Mouse (Mus musculus): ENCODE measurements around the gene Kin. TPM values are rescaled to one million over a fixed set of nuclear protein-coding genes. Genes with fewer than 3 reads are reported as not detected.

The Kin gene
- polyA plus RNA-seq, 1 experiment from 2014 or later, result 13.8 TPM

DNA sequence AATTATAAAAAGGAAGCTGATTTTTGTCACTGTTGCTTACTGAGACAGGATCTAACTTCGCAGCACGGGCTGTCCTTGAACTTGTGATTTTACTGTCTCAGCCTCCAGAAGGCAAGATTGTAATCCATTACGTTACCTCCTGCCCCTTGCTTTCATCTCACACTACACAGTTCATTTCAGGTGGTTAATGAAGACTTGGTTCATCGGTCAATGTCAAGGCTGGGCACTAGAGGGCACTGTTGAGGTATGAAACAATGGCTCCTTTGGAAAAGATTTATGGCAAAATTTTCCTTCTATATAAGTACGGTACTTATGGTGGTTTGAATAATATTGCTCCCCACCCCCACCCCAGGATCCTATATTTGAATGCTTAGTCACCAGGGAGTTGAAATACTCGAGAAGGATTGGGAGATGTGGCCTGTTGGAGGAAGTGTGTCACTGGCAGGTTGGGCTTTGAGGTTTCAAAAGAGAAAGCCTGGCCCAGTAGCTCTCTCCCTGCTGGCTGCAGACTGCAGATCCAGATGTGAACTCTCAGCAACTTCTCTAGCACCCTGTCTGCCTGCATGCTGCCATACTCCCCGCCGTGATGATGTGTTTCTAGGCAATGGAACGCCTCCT, 18.3 kb downstream of the Kin start:
- WGBS (ENCODE audit: insufficient replicate concordance), result 30% methylated on average over 9 of the region's 9 CpGs
- no peak overlapping the region for H3K4me3 ChIP-seq (ENCODE audit: low read depth, low read length)
- no peaks in the 10 kb centered on the region for H3K36me3 ChIP-seq (ENCODE audit: control insufficient read depth, insufficient read depth)

DNA sequence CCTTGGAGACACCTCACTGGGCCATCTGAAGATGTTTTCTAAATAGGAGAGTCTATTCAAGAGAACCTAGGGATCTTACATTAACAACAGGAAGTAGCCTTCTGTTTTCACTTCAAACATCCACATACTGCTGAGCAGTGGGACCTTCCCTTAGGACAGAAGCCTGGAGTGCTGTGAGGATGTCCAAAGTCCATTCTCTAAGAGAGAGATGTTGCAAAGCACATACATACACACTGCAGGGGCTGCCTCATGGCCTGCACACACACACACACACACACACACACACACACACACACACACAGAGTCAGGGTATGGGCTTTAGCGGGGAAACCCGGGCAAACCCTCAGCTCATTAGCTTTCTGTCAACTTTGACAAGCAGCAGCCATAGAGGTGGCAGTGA, 20.1 kb downstream of the Kin start:
- WGBS (ENCODE audit: insufficient replicate concordance), result 38% methylated on average over 2 of the region's 2 CpGs
- no peak overlapping the region for H3K9ac ChIP-seq (ENCODE audit: low read depth, low read length)
- H3K27me3 ChIP-seq (ENCODE audit: control insufficient read depth, insufficient read depth, low read depth, low read length), result no peaks in the 10 kb centered on the region
- H3K36me3 ChIP-seq (ENCODE audit: control insufficient read depth, insufficient read depth), result no peaks in the 10 kb centered on the region
- H3K27ac ChIP-seq (ENCODE audit: low read length), result no peak overlapping the region
- no peak overlapping the region for H3K4me3 ChIP-seq (ENCODE audit: low read depth, low read length)
- H3K4me1 ChIP-seq (ENCODE audit: control insufficient read depth, low read depth, low read length), result peaks cover 3% of the 10 kb centered on the region
- H3K4me2 ChIP-seq (ENCODE audit: low read depth, low read length), result no peak overlapping the region
- ATAC-seq (ENCODE audit: low read depth), result peak; percentile 37
- H3K9me3 ChIP-seq (replicated peaks; ENCODE audit: control insufficient read depth, low read length), result no peaks in the 10 kb centered on the region

More for the DNA sequence above, 18.3 kb downstream of the Kin start:
- Histone ChIP-seq H3K9ac (ENCODE audit: low read depth, low read length) (no peak overlapping the region), H3K4me2 (ENCODE audit: low read depth, low read length) (no peak overlapping the region), H3K27ac (ENCODE audit: low read length) (no peak overlapping the region), H3K27me3 (ENCODE audit: control insufficient read depth, insufficient read depth, low read depth, low read length) (no peaks in the 10 kb centered on the region), H3K9me3 (replicated peaks; ENCODE audit: control insufficient read depth, low read length) (no peaks in the 10 kb centered on the region), H3K4me1 (ENCODE audit: control insufficient read depth, low read depth, low read length) (peaks cover 3% of the 10 kb centered on the region)
- no peak for ATAC-seq (ENCODE audit: low read depth)

DNA sequence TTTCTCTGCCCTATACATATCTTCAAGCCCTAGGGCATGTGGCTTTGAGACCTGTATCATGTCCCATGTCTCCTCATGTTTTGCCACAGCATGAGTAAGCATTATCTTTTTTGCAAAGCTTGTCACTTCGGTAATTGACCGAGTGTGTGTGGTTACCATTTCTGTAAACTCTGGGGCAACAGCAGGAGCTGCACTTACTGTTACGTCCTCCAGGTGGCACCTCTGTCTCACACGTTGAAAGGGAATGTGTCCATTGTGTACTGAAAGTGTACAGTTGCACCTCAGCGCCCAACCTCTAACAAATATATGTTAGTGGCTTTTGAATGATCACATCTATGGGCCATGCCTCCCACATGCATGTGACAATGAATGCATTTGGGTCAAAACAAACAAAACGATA, 20.8 kb downstream of the Kin start:
- ATAC-seq (ENCODE audit: low read depth), result peak; percentile 12; the same call in 1 of the 2 replicates
- 17% methylated on average over 6 of the region's 6 CpGs for WGBS (ENCODE audit: insufficient replicate concordance)
- Histone ChIP-seq H3K9me3 (replicated peaks; ENCODE audit: control insufficient read depth, low read length) (no peaks in the 10 kb centered on the region), H3K9ac (ENCODE audit: low read depth, low read length) (no peak overlapping the region), H3K4me3 (ENCODE audit: low read depth, low read length) (no peak overlapping the region), H3K4me1 (ENCODE audit: control insufficient read depth, low read depth, low read length) (peaks cover 3% of the 10 kb centered on the region), H3K27me3 (ENCODE audit: control insufficient read depth, insufficient read depth, low read depth, low read length) (no peaks in the 10 kb centered on the region), H3K36me3 (ENCODE audit: control insufficient read depth, insufficient read depth) (no peaks in the 10 kb centered on the region), H3K27ac (ENCODE audit: low read length) (no peak overlapping the region), H3K4me2 (ENCODE audit: low read depth, low read length) (no peak overlapping the region)

DNA sequence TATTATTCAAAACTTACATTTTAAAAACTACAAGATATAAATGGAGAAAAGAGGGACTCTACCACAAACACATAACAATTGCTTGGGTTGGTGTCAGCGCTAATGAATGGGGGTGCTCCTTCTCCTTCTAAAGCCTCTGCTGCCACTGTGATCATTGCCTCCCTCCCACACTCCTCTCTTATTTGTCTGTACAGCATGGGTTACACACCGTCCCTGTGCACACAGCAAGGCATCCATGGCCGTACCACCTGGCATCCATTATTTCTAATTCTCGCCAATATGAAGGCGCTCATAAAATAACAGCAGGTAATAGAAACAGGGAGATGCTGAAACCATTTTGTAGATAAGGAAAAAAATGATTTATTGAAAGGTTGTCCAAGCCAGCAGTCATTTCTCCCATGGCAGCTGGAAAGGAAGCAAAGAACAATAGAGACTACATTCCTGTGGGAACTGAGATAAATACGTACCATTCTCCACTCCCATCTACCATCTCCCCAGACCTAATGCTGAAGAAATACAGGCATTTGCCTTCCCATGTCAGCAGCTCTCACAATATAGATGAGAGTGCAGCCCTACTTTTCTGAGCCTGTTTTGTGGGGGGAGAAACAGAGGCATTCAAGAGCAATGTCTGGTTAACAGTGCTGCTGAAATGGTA, 28.3 kb downstream of the Kin start:
- no peaks in the 10 kb centered on the region for H3K4me1 ChIP-seq (ENCODE audit: control insufficient read depth, low read depth, low read length)
- no peak overlapping the region for H3K27ac ChIP-seq (ENCODE audit: low read length)
- no peaks in the 10 kb centered on the region for H3K36me3 ChIP-seq (ENCODE audit: control insufficient read depth, insufficient read depth)
- H3K9me3 ChIP-seq (replicated peaks; ENCODE audit: control insufficient read depth, low read length), result no peaks in the 10 kb centered on the region
- 61% methylated on average over 6 of the region's 6 CpGs for WGBS (ENCODE audit: insufficient replicate concordance)
- no peak overlapping the region for H3K9ac ChIP-seq (ENCODE audit: low read depth, low read length)
- H3K4me2 ChIP-seq (ENCODE audit: low read depth, low read length), result no peak overlapping the region
- no peak overlapping the region for H3K4me3 ChIP-seq (ENCODE audit: low read depth, low read length)
- no peaks in the 10 kb centered on the region for H3K27me3 ChIP-seq (ENCODE audit: control insufficient read depth, insufficient read depth, low read depth, low read length)
- ATAC-seq (ENCODE audit: low read depth), result no peak

DNA sequence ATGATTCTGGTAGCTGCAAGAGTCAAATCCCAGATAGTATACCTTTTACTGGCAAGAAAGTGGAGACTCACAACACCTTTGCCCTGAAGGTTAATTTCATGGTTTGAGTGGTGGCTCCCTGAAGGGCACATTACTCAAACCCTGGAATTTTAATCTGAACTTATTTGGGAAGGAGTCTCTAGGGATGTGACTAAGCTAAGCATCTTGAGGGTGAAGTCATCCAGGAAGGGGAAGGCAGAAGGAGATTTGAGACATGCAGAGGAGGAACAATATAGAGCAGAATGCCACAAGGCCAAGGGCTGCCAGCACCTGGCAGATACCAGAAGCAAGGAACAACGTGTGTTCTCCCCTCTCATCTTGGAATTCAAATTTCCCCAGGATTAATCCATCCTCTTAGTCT, 38.4 kb downstream of the Kin start:
- Histone ChIP-seq H3K9me3 (replicated peaks; ENCODE audit: control insufficient read depth, low read length) (no peaks in the 10 kb centered on the region), H3K4me3 (ENCODE audit: low read depth, low read length) (no peak overlapping the region), H3K4me2 (ENCODE audit: low read depth, low read length) (no peak overlapping the region), H3K4me1 (ENCODE audit: control insufficient read depth, low read depth, low read length) (no peaks in the 10 kb centered on the region), H3K27ac (ENCODE audit: low read length) (no peak overlapping the region), H3K9ac (ENCODE audit: low read depth, low read length) (no peak overlapping the region), H3K27me3 (ENCODE audit: control insufficient read depth, insufficient read depth, low read depth, low read length) (no peaks in the 10 kb centered on the region), H3K36me3 (ENCODE audit: control insufficient read depth, insufficient read depth) (no peaks in the 10 kb centered on the region)
- no peak for ATAC-seq (ENCODE audit: low read depth)
- WGBS (ENCODE audit: insufficient replicate concordance), result 24% methylated on average over 1 of the region's 1 CpGs

DNA sequence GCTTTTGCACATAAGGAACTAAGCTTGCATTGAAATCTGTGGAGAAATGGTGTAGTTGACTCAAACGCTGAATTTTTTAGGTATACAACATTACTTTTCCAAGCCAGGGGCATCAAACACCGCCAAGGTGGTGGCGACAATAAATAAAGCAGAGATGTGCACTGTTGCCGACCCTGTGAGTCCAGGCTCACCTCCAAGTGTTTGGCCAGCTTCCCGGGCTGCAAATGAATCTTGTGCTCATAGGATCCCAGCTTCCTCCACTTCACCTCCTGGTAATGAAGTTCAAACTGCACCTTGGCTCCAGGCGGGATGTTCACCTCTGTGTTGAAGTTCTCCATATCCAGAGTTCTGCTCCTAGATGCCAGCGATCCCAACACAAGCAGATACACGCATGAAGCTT, 38.9 kb downstream of the Kin start:
- Histone ChIP-seq H3K4me3 (ENCODE audit: low read depth, low read length) (no peak overlapping the region), H3K27ac (ENCODE audit: low read length) (no peak overlapping the region), H3K27me3 (ENCODE audit: control insufficient read depth, insufficient read depth, low read depth, low read length) (no peaks in the 10 kb centered on the region), H3K9me3 (replicated peaks; ENCODE audit: control insufficient read depth, low read length) (no peaks in the 10 kb centered on the region), H3K4me1 (ENCODE audit: control insufficient read depth, low read depth, low read length) (no peaks in the 10 kb centered on the region), H3K4me2 (ENCODE audit: low read depth, low read length) (no peak overlapping the region), H3K9ac (ENCODE audit: low read depth, low read length) (no peak overlapping the region), H3K36me3 (ENCODE audit: control insufficient read depth, insufficient read depth) (no peaks in the 10 kb centered on the region)
- ATAC-seq (ENCODE audit: low read depth), result no peak
- 60% methylated on average over 8 of the region's 8 CpGs for WGBS (ENCODE audit: insufficient replicate concordance)

DNA sequence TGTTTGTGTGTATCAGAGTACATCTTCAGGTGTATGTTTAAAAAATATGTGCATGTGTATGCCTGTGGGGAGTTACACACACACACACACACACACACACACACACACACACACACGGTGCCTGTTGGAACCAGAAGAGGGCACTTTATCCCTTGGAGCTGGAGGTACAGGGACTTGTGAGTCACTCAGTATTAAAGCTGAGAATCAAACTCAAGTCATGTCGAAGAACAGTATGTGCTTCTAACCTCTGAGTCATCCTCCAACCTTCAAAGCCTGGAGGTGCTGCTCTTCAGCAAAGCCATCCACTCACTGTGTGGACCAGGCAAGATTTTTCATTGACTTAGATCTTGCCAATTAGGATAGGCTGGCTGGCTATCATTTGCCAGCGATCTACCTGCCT, 41.4 kb downstream of the Kin start:
- Histone ChIP-seq H3K4me2 (ENCODE audit: low read depth, low read length) (no peak overlapping the region), H3K4me1 (ENCODE audit: control insufficient read depth, low read depth, low read length) (no peaks in the 10 kb centered on the region), H3K36me3 (ENCODE audit: control insufficient read depth, insufficient read depth) (no peaks in the 10 kb centered on the region), H3K27ac (ENCODE audit: low read length) (no peak overlapping the region), H3K27me3 (ENCODE audit: control insufficient read depth, insufficient read depth, low read depth, low read length) (no peaks in the 10 kb centered on the region), H3K4me3 (ENCODE audit: low read depth, low read length) (no peak overlapping the region), H3K9ac (ENCODE audit: low read depth, low read length) (no peak overlapping the region), H3K9me3 (replicated peaks; ENCODE audit: control insufficient read depth, low read length) (no peaks in the 10 kb centered on the region)
- 41% methylated on average over 3 of the region's 3 CpGs for WGBS (ENCODE audit: insufficient replicate concordance)
- no peak for ATAC-seq (ENCODE audit: low read depth)

DNA sequence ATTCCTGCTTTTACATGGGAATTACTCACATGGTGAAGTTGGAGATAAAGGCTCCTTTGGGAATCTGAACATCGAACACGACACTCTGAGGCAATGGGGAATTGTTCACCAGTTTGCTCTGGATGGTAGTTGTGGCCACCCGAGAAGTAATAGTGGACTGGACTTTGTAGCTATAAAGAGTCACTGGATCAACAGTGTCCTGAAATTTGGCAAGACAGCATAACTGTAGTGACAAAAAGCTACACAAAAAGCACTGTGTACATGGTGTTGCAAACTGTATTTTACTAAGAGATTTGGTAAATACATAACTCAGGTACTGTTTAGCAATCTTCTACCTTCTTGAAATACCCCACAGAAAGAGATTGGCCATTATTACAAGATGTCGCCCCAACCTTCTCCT, 45.7 kb downstream of the Kin start:
- Histone ChIP-seq H3K27ac (ENCODE audit: low read length) (peak overlapping the region; percentile 55), H3K9me3 (replicated peaks; ENCODE audit: control insufficient read depth, low read length) (no peaks in the 10 kb centered on the region), H3K4me3 (ENCODE audit: low read depth, low read length) (peak overlapping the region; percentile 11; the same call in 1 of the 2 replicates), H3K36me3 (ENCODE audit: control insufficient read depth, insufficient read depth) (no peaks in the 10 kb centered on the region), H3K27me3 (ENCODE audit: control insufficient read depth, insufficient read depth, low read depth, low read length) (no peaks in the 10 kb centered on the region), H3K4me1 (ENCODE audit: control insufficient read depth, low read depth, low read length) (no peaks in the 10 kb centered on the region), H3K9ac (ENCODE audit: low read depth, low read length) (no peak overlapping the region), H3K4me2 (ENCODE audit: low read depth, low read length) (peak overlapping the region; percentile 32)
- ATAC-seq (ENCODE audit: low read depth), result peak; percentile 55
- 54% methylated on average over 4 of the region's 4 CpGs for WGBS (ENCODE audit: insufficient replicate concordance)

DNA sequence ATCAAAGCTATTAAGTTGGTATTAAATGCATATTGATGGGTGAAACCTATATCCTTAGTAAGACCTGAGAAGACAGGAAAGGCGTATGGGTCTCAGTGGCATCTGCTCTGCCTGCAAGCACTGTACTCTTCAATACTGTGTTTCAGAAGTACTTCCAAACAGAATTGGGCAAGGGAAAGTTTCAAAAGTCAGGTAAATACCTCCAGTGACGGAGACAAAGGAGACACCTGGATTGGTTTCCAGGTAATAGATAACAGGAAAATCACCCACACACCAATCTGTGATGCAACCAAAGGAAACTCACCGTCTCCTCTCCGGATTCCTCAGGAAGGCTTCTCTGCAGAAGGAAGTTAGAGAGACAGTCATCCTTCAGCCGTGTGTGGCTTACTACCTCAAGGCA, 47.1 kb downstream of the Kin start:
- no peaks in the 10 kb centered on the region for H3K36me3 ChIP-seq (ENCODE audit: control insufficient read depth, insufficient read depth)
- no peaks in the 10 kb centered on the region for H3K27me3 ChIP-seq (ENCODE audit: control insufficient read depth, insufficient read depth, low read depth, low read length)
- 53% methylated on average over 5 of the region's 5 CpGs for WGBS (ENCODE audit: insufficient replicate concordance)
- H3K9me3 ChIP-seq (replicated peaks; ENCODE audit: control insufficient read depth, low read length), result no peaks in the 10 kb centered on the region
- peak overlapping the region; percentile 71 for H3K27ac ChIP-seq (ENCODE audit: low read length)
- ATAC-seq (ENCODE audit: low read depth), result peak; percentile 9; the same call in 1 of the 2 replicates
- no peak overlapping the region for H3K9ac ChIP-seq (ENCODE audit: low read depth, low read length)
- H3K4me1 ChIP-seq (ENCODE audit: control insufficient read depth, low read depth, low read length), result no peaks in the 10 kb centered on the region
- H3K4me3 ChIP-seq (ENCODE audit: low read depth, low read length), result peak overlapping the region; percentile 35; the same call in 1 of the 2 replicates
- peak overlapping the region; percentile 43 for H3K4me2 ChIP-seq (ENCODE audit: low read depth, low read length)
